Mouse (Mus musculus): ENCODE measurements around the gene Tmod3.

- TF ChIP-seq CTCF (IDR thresholded peaks at IDR 0.05; ENCODE audit: low read depth, low read length) (no peak), POLR2A (IDR thresholded peaks at IDR 0.05; ENCODE audit: extremely low read depth, insufficient read depth, low read length) (no peak)
These were observed 37.6 kb upstream of the Tmod3 start for GRCm38 (mm10) chr9:75597036-75597435.

All from liver, adult 2 months (tissue).